Mouse (Mus musculus) Patski (cell line): ENCODE measurements at regions not wholly inside any gene's neighbourhood (a gene's known extent, or its start where the extent isn't known, plus 50 kb on each side); places are given as distances from the start of the nearest gene placed in this dataset.

Experiments used
- ATAC-seq: fragments of 100-300 bp; one replicate; pipeline ENCODE4 v1.8.0; 2021
- CTCF ChIA-PET: fragments of 350-600 bp; sonication (Branson Sonifier 250); formaldehyde crosslinking; loops from one replicate; lab custom pipeline; 2022; ENCODE audit warnings: inconsistent platforms; lab: Charles Lee
- POLR2A ChIA-PET: fragments of 350-600 bp; sonication (Branson Sonifier 250); formaldehyde crosslinking; loops from one replicate; lab custom pipeline; 2022; ENCODE audit warnings: antibody characterized with exemption, inconsistent platforms; lab: Charles Lee
- DNase-seq: peaks from one replicate; pipeline ENCODE4 v3.0.0-alpha.2; 2011; ENCODE audit warnings: low read depth, low spot score
- H3K27me3 ChIP-seq: fragments of 371-371 bp; one replicate; pipeline ENCODE4 v1.5.1; 2021
- CTCF ChIP-seq: fragments of 100-300 bp; IDR thresholded peaks from one replicate; pipeline ENCODE4 v1.5.1; 2021
- in situ Hi-C: fragments of 300-500 bp; cut with MboI; formaldehyde crosslinking; loops from 3 replicates; pipeline ENCODE4 v1.11.1; 2018; ENCODE audit warnings: low pct_unique_long_range_greater_than_20kb, mixed read lengths

GRCm38 (mm10) chr15:95714408-95714807, 58.6 kb upstream of the Dbx2 start:
- in situ Hi-C loops, result no loop called here
- TF ChIP-seq CTCF, result no peak

GRCm38 (mm10) chr15:95715941-95716340, 60.2 kb upstream of the Dbx2 start:
- no peaks in the 10 kb centered on the region for H3K27me3 ChIP-seq
- in situ Hi-C loops, result no loop called here
- POLR2A ChIA-PET, result no interaction called here
- CTCF ChIA-PET, result interaction anchor here (1.1 kb wide), 1 partner anchor 10 kb away, joined by 3 read pairs; no protein-coding TSS in a partner anchor
- DNase-seq (no peak), ATAC-seq (no peak)
- TF ChIP-seq CTCF, result no peak

More at GRCm38 (mm10) chr15:95714408-95714807, 58.6 kb upstream of the Dbx2 start:
- ATAC-seq (no peak), DNase-seq (no peak)
- CTCF ChIA-PET, result interaction anchor here (1.0 kb wide), 1 partner anchor 9 kb away, joined by 3 read pairs; no protein-coding TSS in a partner anchor
- POLR2A ChIA-PET, result interaction anchor here (0.7 kb wide), 1 partner anchor 1344 kb away, joined by 3 read pairs; no protein-coding TSS in a partner anchor
- H3K27me3 ChIP-seq, result no peaks in the 10 kb centered on the region

DNA sequence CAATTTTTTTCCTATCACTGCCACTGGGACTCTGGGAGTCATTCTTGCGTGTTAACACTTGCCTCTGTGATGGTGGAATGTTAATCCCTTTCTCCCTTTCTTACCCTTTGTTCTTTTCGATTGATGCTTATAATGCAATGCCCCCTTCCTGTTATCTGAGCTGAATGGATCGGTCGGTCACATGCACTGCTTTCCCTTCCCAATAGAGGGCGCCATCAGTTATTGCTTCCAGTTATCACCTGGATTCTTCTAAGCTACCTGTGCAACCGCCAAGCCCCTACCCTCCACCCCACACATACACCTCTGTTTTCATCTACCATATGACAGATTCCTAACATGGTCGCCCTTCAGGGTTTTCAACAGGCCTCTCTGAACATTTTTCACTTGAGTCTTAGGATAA, 66.9 kb upstream of the Ano6 start:
- in situ Hi-C loops, result no loop called here
- no peak for DNase-seq
- CTCF ChIA-PET, result interaction anchor here (0.8 to 1.3 kb wide), 3 partner anchors 9 to 532 kb away, joined by 3 read pairs; no protein-coding TSS in a partner anchor

GRCm38 (mm10) chr15:95725866-95726265, 64.8 kb upstream of the Ano6 start:
- POLR2A ChIA-PET, result no interaction called here
- in situ Hi-C loops, result no loop called here

More for the DNA sequence above, 66.9 kb upstream of the Ano6 start:
- ATAC-seq, result no peak
- peaks cover 4% of the 10 kb centered on the region for H3K27me3 ChIP-seq
- POLR2A ChIA-PET, result no interaction called here
- TF ChIP-seq CTCF, result peak; percentile 77

DNA sequence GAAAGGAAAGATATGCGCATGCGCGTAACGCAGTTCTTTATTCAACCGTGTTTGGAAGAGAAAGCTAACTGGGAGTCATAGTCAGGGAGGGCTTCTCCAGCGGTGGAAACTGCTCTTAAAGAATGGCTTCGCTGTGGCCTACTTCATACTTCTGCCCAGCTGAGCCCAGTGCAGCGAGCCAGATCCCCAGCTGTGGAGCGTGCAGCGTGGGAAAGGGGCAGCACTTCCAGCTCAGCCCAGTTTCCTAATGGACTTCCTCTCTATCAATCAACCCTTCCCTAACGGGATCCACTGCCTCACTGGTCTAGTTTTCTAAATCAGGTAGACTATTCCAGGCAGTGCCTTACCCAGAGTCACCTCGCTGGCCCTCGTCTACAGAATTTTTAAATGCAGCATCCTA, 64.1 kb upstream of the Ano6 start:
- H3K27me3 ChIP-seq, result peaks cover 4% of the 10 kb centered on the region
- TF ChIP-seq CTCF, result no peak
- ATAC-seq, result no peak
- no peak for DNase-seq
- in situ Hi-C loops, result no loop called here
- CTCF ChIA-PET, result interaction anchor here (0.9 to 2.2 kb wide), 4 partner anchors 10 to 36 kb away, joined by 3 to 15 read pairs (median 10); no protein-coding TSS in a partner anchor
- POLR2A ChIA-PET, result no interaction called here

More at GRCm38 (mm10) chr15:95725866-95726265, 64.8 kb upstream of the Ano6 start:
- peaks cover 4% of the 10 kb centered on the region for H3K27me3 ChIP-seq
- ATAC-seq, result peak; percentile 90
- CTCF ChIA-PET, result interaction anchor here (0.7 to 2.2 kb wide), 8 partner anchors 10 to 41 kb away, joined by 3 to 15 read pairs (median 3); no protein-coding TSS in a partner anchor
- peak; percentile 92 for TF ChIP-seq CTCF
- peak; percentile 20 for DNase-seq

DNA sequence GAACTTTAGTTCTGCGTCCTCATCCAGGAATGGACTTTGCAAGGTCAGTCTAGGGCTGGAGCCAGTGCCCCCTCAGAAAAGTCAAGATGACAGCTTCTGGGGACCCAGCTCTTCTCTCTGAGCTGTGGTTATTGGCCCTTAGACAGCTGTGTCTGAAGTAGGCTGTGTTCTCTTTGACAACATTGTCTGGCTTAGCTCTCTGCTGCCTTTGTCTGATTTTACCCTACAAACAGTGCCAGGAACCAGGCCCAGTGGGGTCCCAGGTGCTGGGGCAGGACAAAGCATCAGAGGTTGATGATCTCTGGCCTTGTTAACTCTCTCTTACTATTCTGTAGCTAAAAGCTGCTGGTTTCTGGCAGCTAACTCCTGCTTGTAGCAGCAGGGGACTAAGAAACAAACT, 54.9 kb upstream of the Ano6 start:
- H3K27me3 ChIP-seq, result no peaks in the 10 kb centered on the region
- ATAC-seq (no peak), DNase-seq (no peak)
- ChIA-PET CTCF (interaction anchor here (2.4 kb wide), 1 partner anchor 10 kb away, joined by 14 read pairs; no protein-coding TSS in a partner anchor), POLR2A (no interaction called here)
- in situ Hi-C loops, result no loop called here
- no peak for TF ChIP-seq CTCF
